Mouse (Mus musculus): ENCODE data around the gene Fbxl13.
"Not testable (repeated sequence)": the region's sequence is repeated elsewhere in the genome, so short reads cannot be mapped to it uniquely, and the experiment has no call there.

Fbxl13 gene

DNA sequence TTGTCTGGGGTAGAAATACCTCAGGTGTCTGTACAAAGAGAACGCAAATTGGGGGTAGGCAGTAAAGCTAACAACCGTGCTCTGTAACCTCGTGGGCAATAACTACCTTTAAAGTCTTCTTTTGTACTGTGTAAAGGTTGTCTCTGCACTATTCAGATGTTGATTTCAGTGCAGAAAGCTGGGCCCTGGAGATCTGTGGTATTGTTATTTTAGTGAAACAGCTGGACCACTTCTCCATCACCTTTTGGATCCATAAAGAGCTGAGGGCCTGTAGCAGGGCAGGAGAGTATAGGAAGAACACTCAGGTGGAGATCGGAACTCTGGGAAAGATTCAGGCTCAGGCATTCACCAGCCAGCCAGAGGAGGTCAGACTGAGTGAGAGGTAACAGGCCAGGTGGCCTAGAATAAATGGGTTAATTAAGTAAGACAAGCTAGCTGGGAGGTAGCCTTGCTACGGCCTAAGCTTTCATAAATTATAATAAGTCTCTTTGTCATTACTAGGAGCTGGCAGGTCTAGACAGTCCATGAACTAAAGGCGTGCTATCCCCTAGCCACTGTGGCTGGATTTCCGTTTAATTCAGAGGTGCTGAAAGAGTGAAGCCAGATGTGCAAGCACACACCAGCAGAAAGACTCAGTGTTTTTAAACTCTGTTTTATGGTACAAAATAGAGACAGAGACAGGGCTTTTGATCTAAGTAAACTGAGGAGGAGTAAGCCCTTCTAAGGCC, 6.6 kb upstream of the Fbxl13 start:
- no peak for DNase-seq

GRCm38 (mm10) chr5:21650736-21651135, 5.3 kb upstream of the Fbxl13 start:
- no peak for DNase-seq

DNA sequence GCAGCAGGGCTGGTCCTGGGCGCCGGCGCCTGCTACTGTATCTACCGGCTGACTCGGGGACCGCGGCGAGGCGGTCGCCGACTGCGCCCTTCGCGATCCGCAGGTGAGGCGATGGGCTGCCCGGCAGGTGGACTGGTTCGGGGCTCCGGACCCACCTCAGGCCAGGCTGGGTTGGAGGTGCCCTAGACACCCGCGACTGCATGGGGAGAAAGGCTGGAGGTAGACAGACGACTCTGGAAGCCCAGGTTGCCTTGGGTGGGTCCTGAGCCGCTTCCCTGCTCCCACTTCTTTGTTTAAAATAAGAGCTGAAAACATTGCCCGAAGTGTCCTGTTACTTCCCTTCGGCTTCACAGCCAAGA, 678 bp upstream of the Fbxl13 start:
- no peak for DNase-seq

- DNase-seq, result no peak
Measured at GRCm38 (mm10) chr5:21644891-21645438, 469 bp downstream of the Fbxl13 start.

- no peak for DNase-seq
Measured at GRCm38 (mm10) chr5:21643606-21644005, 1.8 kb downstream of the Fbxl13 start.

GRCm38 (mm10) chr5:21640961-21641360, 4.5 kb downstream of the Fbxl13 start:
- peak; percentile 80 for DNase-seq

DNA sequence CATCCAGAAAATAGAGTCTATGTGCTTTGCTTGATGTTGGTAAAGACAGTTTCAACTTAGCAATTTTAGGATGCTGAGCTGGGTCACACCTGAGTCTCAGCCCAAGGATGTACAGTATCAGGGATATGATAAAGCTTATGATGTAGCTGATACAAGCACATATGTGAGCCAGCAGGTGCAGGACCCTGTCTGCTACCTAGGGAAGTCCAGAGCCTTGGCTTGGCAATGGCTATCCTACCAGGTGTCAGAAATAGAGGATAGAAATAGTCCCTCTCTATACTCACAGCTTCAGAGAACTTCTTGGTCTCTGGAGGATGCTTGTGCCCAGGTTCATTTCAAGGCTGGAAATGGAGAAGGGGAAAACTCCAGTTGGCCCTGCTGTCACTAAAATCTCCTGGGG, 19.5 kb downstream of the Fbxl13 start:
- DNase-seq, result no peak

GRCm38 (mm10) chr5:21616450-21617009, 28.9 kb downstream of the Fbxl13 start:
- no peak for DNase-seq

DNA sequence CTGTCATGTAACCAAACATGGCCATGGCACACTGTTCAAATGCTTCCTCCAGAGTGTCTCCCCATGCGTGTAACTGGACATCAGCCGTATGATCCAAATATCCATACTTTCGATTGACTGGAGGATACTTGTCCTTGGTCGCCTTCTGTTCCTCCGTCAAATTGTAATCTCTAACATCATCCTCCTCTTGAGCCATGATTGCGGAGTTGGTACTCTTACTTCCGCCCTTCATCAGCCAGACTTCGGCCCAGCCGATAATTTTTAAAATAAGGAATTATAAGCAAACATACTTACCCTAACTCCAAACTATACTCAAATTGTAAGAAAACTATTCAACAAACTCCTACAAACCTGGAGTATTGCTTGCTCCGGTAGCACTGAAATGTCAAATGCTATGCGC, 31.1 kb downstream of the Fbxl13 start:
- DNase-seq, result not testable (repeated sequence)

DNA sequence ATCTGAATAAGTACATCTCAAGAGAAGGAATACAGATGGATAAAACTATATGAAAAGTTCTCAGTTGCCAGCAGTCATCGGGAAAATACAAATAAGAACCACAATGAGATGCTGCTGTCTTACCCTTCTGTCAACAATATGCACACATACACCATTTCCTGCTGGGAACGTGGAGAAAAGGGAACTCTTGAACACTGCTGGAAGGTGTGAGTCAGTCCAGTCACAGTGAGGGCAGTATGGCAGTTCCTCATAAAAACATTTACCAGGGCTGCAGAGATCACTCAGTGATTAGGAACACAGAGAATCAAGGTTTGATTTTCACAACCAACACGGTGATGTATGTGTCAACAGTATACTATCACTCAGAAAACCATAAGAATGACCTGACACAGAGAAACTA, 34.4 kb downstream of the Fbxl13 start:
- no peak for DNase-seq

- peak; percentile 18 for DNase-seq
Measured at GRCm38 (mm10) chr5:21608311-21609304, 36.8 kb downstream of the Fbxl13 start.

GRCm38 (mm10) chr5:21605936-21606335, 39.5 kb downstream of the Fbxl13 start:
- no peak for DNase-seq

- DNase-seq, result no peak
Measured at GRCm38 (mm10) chr5:21599961-21600360, 45.5 kb downstream of the Fbxl13 start.

GRCm38 (mm10) chr5:21599536-21599935, 45.9 kb downstream of the Fbxl13 start:
- not testable (repeated sequence) for DNase-seq

DNA sequence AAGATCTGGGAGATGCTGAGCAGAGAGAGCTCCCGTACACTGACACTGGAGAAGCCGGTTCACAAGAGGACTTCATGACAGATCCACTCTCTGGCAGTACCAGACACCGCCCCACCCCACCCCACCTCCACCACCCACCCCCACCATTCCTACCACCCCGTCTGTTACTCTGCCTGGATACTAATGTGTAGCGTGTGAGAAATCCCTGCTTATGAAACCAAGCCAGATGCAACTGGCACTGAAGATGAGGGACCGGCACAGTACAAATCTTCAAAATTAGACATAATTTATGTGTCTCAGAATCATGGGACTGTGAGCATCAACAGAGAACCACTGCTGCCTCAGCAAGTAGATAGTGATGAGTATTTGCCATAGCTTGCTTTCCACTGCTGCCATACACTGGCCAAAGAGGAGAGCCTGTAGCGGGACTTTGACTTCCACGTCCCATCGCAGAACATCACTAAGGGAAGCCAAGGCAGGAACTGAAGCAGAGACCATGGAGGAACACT, 52.2 kb downstream of the Fbxl13 start:
- no peak for DNase-seq

DNA sequence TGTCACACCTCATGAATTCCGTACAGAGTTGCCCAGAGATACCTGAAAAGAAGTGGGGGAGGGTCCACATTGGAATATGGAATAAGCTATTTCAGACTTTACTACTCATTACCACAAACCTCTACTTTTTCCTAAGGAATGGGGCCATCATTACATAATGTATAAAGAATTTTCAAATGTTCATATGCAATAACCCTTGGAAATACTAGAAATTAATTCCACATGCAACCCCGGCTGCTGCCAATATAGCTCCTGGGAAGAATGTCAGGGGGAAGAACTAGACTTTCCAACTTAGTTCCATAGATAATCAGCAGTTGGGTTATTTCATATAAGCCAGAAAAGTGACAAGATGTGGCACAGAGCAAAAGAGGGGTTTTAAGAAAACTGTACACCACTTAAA, 53.3 kb downstream of the Fbxl13 start:
- no peak for DNase-seq

- DNase-seq, result no peak
Measured at GRCm38 (mm10) chr5:21588220-21588619, 57.2 kb downstream of the Fbxl13 start.

GRCm38 (mm10) chr5:21587683-21588082, 57.8 kb downstream of the Fbxl13 start:
- no peak for DNase-seq

DNA sequence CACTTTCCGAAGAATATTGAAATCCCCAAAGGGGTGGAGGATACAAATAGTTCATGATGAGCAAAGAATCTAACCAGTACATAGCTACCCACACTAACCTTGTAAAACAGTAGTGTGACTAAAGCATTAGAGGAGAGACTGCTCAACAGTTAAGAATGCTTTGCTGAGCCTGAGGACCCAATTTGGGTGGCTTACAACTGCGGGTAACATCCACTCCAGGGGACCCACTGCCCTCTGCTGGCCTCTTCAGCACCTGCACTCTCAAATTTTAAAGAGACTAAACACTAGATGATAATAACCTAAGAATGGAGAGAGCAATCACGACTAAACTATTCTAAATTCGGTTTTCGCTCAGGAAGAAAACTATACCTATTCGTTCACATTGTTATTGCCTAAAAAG, 58.7 kb downstream of the Fbxl13 start:
- DNase-seq, result peak; percentile 62

DNA sequence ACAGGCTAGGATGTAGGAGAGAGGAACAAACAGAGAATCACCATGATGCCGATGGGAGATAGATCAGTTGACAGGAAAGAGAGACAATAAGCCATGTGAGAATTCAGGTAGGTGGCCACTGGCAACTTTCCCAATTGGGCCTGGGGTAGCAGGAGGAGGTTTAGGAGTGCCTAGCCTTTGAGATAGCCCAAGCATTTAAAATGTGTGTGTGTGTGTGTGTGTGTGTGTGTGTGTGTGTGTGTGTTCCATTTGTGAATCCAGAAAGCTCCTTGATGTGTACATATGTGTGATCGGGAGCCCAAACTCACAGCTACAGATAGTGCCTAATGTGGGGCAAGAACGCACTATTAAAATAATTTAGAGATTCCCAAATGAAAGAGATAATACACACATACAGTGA, 67.3 kb downstream of the Fbxl13 start:
- DNase-seq, result no peak

DNA sequence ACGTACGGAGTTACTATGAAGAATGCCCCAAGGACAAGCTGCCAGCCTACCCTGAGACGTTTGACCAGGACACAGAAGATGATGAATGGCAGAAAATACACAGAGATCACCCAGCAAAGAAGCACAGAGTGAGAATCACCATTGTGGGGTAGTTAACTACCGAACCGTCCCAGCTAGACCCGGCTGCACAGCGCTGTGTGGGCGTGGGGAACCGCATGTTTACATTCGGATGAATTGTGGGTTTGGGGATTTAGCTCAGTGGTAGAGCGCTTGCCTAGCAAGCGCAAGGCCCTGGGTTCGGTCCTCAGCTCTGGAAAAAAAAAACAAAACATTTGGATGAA, 70.3 kb downstream of the Fbxl13 start:
- DNase-seq, result no peak

- DNase-seq, result no peak
Measured at GRCm38 (mm10) chr5:21574386-21575209, 70.8 kb downstream of the Fbxl13 start.
